Mouse (Mus musculus): Measurements from ENCODE around the gene Bcam.

GRCm38 (mm10) chr7:19754065-19754464 is 16.8 kb downstream of the Bcam start:
- TF ChIP-seq POLR2A (IDR thresholded peaks at IDR 0.05; ENCODE audit: borderline replicate concordance, extremely low read depth, insufficient read depth, insufficient read length, poor library complexity, severe bottlenecking) (no peak), CTCF (IDR thresholded peaks at IDR 0.05; ENCODE audit: borderline replicate concordance, extremely low read depth, insufficient read depth, insufficient read length) (no peak)
